Mouse (Mus musculus): Measurements from ENCODE around the gene Sik1.

- TF ChIP-seq CTCF (conservative IDR thresholded peaks at IDR 0.05; ENCODE audit: insufficient read depth, insufficient read length, low read depth, low read length) (no peak), POLR2A (IDR thresholded peaks at IDR 0.05; ENCODE audit: low read depth, low read length) (no peak)
Observed at GRCm38 (mm10) chr17:31898941-31899340, 43.3 kb upstream of the Sik1 start.
